ENCODE assay signal across 25 mouse cellular contexts in the genomic region with DNA sequence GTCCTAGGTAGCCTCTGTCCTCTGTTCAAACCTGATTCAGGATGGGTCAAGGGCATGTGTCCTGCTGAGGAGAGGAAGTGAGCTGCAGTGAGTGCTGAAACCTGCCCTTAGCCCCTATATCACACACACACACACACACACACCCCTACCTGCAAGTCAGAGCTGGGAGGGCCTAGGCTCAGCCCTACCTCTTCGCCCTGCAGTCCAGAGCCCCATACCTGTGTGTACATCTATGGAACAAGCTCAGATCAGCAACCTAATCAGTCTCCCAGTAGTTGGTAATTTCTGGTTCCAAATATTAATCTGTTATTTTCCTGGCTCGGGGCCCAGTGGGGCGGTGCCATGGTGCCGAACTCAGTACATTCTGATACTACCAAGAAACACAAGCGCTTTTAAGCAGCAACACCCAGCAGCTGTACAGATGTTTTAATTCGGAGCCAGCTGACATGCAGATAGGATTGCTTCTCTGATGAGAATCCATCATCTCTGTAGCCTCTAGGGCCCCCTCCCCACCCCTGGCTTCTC.
DNase-seq lines count a peak whose midpoint lies in the region; ATAC-seq and TF ChIP-seq lines count a peak whose summit lies in the region.
"Had no signal": no experiment of that assay in that cellular context is flagged by ENCODE, and none has a peak within 500 bp of the region (broad histone marks: within the 10 kb centered on the region; RNA-seq: fewer than 3 reads in every experiment).

No protein-coding gene starts in this region.

- peak; percentile 4 for DNase-seq in gastrocnemius, adult 18-20 months (ENCODE audit: low spot score)
- no peak for DNase-seq in gastrocnemius, postnatal 14 days
- peak; percentile 22 for DNase-seq in lung, postnatal 14 days
- no peak for DNase-seq in lung, adult 2 months
- DNase-seq in adrenal gland, postnatal 25 days: peak; percentile 59
- no peak for DNase-seq in kidney, postnatal 4 days
- DNase-seq: B cell, adult 2 months; cerebellum, adult 18-20 months; cerebellum, postnatal 14 days; heart, postnatal 10 days; kidney, postnatal 25 days had no signal

- ATAC-seq in limb, embryonic 13.5 days (ENCODE audit: low FRiP score, low read depth): 0 out of 2 replicates have a peak, but pooled peaks have one; percentile 38
- ATAC-seq: hindbrain, embryonic 16.5 days; intestine, embryonic 15.5 days; Patski had no signal

- no peak for TF ChIP-seq POLR2A in lung, adult 2 months (IDR thresholded peaks at IDR 0.05; ENCODE audit: borderline replicate concordance, extremely low read depth, low read depth, low read length)

- no peak overlapping the region for H3K4me2 ChIP-seq in limb, embryonic 13.5 days (replicated peaks)
- H3K4me2 ChIP-seq: embryonic facial prominence, embryonic 12.5 days; forebrain, embryonic 12.5 days; heart, embryonic 12.5 days; intestine, embryonic 15.5 days; limb, embryonic 15.5 days; neural tube, embryonic 15.5 days had no signal

- no peak overlapping the region for H3K27ac ChIP-seq in limb, embryonic 13.5 days
- H3K27ac ChIP-seq: embryonic facial prominence, embryonic 12.5 days; forebrain, embryonic 12.5 days; intestine, embryonic 15.5 days; limb, embryonic 15.5 days; liver, embryonic 14.5 days; neural tube, embryonic 15.5 days; stomach, postnatal 0 days had no signal

- H3K9me3 ChIP-seq in limb, embryonic 13.5 days: no peaks in the 10 kb centered on the region
- H3K9me3 ChIP-seq: embryonic facial prominence, embryonic 12.5 days; forebrain, embryonic 12.5 days; G1E; heart, embryonic 12.5 days; hindbrain, embryonic 10.5 days; intestine, embryonic 15.5 days; limb, embryonic 15.5 days; neural tube, embryonic 15.5 days had no signal

- H3K4me1 ChIP-seq in lung, adult 2 months (ENCODE audit: control insufficient read depth, insufficient read depth, low read length): no peaks in the 10 kb centered on the region
- H3K4me1 ChIP-seq in limb, embryonic 13.5 days: peaks cover 28% of the 10 kb centered on the region

- no peak overlapping the region for H3K4me3 ChIP-seq in lung, adult 2 months (replicated peaks; ENCODE audit: extremely low read depth, low read depth, low read length)
- H3K4me3 ChIP-seq in limb, embryonic 13.5 days: no peak overlapping the region
- H3K4me3 ChIP-seq: embryonic facial prominence, embryonic 12.5 days; forebrain, embryonic 12.5 days; heart, embryonic 12.5 days; hindbrain, embryonic 10.5 days; intestine, embryonic 15.5 days; limb, embryonic 15.5 days; neural tube, embryonic 15.5 days had no signal

- H3K27me3 ChIP-seq in limb, embryonic 13.5 days: no peaks in the 10 kb centered on the region
- H3K27me3 ChIP-seq: CH12.LX; embryonic facial prominence, embryonic 12.5 days; heart, embryonic 12.5 days; intestine, embryonic 15.5 days; limb, embryonic 15.5 days; neural tube, embryonic 15.5 days; Patski had no signal

- H3K9ac ChIP-seq in limb, embryonic 13.5 days: no peak overlapping the region
- H3K9ac ChIP-seq: embryonic facial prominence, embryonic 12.5 days; forebrain, embryonic 12.5 days; heart, embryonic 12.5 days; intestine, embryonic 15.5 days; limb, embryonic 15.5 days; liver, embryonic 14.5 days; neural tube, embryonic 15.5 days had no signal

- no peaks in the 10 kb centered on the region for H3K36me3 ChIP-seq in limb, embryonic 13.5 days
- H3K36me3 ChIP-seq: embryonic facial prominence, embryonic 12.5 days; forebrain, embryonic 12.5 days; G1E; heart, embryonic 12.5 days; hindbrain, embryonic 10.5 days; intestine, embryonic 15.5 days; neural tube, embryonic 15.5 days had no signal

- TF ChIP-seq CTCF in lung, adult 2 months (IDR thresholded peaks at IDR 0.05; ENCODE audit: insufficient read depth, low read length): no peak

- intact Hi-C loops in gastrocnemius, postnatal 14 days (cut with DNase I; ENCODE audit: low total_unique reads): no loop called here

- WGBS in lung, adult 2 months: 73% methylated on average over 6 of the region's 6 CpGs
- WGBS in limb, embryonic 13.5 days: 86% methylated on average over 6 of the region's 6 CpGs

Comparison
In these comparisons a context has a peak if more than half of its experiments do, and no peak if none do; other contexts are left out.
1. DNase-seq: peak in gastrocnemius, adult 18-20 months (single experiment), lung, postnatal 14 days (single experiment) and adrenal gland, postnatal 25 days (single experiment); none in gastrocnemius, postnatal 14 days (single experiment), lung, adult 2 months (single experiment) and kidney, postnatal 4 days (0 of 2).